In genomic region chr12:54186926-54187623, GRCm38 (mm10) we compare ENCODE assay signal across 12 mouse cellular contexts. TPM values are rescaled to one million over a fixed set of nuclear protein-coding genes. Genes with fewer than 3 reads are reported as not detected.
DNase-seq lines count a peak whose midpoint lies in the region; ATAC-seq and TF ChIP-seq lines count a peak whose summit lies in the region.
"Had no signal": no experiment of that assay in that cellular context is flagged by ENCODE, and none has a peak within 500 bp of the region (broad histone marks: within the 10 kb centered on the region; RNA-seq: fewer than 3 reads in every experiment).

No protein-coding gene starts in this region.

- 46% methylated on average over 14 of the region's 14 CpGs for WGBS in kidney, adult 2 months
- WGBS in embryonic facial prominence, embryonic 10.5 days: 51% methylated on average over 14 of the region's 14 CpGs
- WGBS in limb, embryonic 13.5 days: 42% methylated on average over 14 of the region's 14 CpGs
- 43% methylated on average over 14 of the region's 14 CpGs for WGBS in midbrain, embryonic 16.5 days

- H3K9me3 ChIP-seq in embryonic facial prominence, embryonic 10.5 days: 0 out of 2 replicates have a peak, but pooled peaks cover 3% of the 10 kb centered on the region
- H3K9me3 ChIP-seq in limb, embryonic 13.5 days: no peaks in the 10 kb centered on the region
- H3K9me3 ChIP-seq in midbrain, embryonic 16.5 days (replicated peaks; ENCODE audit: control insufficient read depth, low read length, poor library complexity, severe bottlenecking): no peaks in the 10 kb centered on the region
- H3K9me3 ChIP-seq: forebrain, embryonic 12.5 days had no signal

- peaks cover 11% of the 10 kb centered on the region for H3K4me1 ChIP-seq in kidney, adult 2 months (ENCODE audit: control insufficient read depth, insufficient read depth, low read length)
- H3K4me1 ChIP-seq in embryonic facial prominence, embryonic 10.5 days: peaks cover 47% of the 10 kb centered on the region
- peaks cover 41% of the 10 kb centered on the region for H3K4me1 ChIP-seq in limb, embryonic 13.5 days
- peaks cover 11% of the 10 kb centered on the region for H3K4me1 ChIP-seq in midbrain, embryonic 16.5 days (ENCODE audit: control insufficient read depth, insufficient read depth, low read length)

- DNase-seq in kidney, adult 2 months: peak; percentile 45
- no peak for DNase-seq in kidney, adult 11 months
- no peak for DNase-seq in embryonic facial prominence, embryonic 10.5 days (ENCODE audit: low spot score)
- DNase-seq in urinary bladder, postnatal 4 days (ENCODE audit: low spot score in 2 of 2): no peak
- DNase-seq: cerebellum, adult 11-12 months had no signal

- TF ChIP-seq CTCF in kidney, adult 2 months (conservative IDR thresholded peaks at IDR 0.05; ENCODE audit: insufficient read depth, insufficient read length, low read depth, low read length): no peak
- no peak for TF ChIP-seq CTCF in C2C12 (IDR thresholded peaks at IDR 0.05; ENCODE audit: control insufficient read depth, insufficient read depth, insufficient read length)

- peaks cover 27% of the 10 kb centered on the region for H3K79me3 ChIP-seq in C2C12 (ENCODE audit: low read depth)

- H3ac ChIP-seq in C2C12 (ENCODE audit: control insufficient read depth, insufficient read length, low read depth): peak overlapping the region; percentile 49

- no peaks in the 10 kb centered on the region for H3K36me3 ChIP-seq in kidney, adult 2 months (ENCODE audit: control insufficient read depth, insufficient read depth, low read length)
- peaks cover 15% of the 10 kb centered on the region for H3K36me3 ChIP-seq in C2C12 (ENCODE audit: control insufficient read depth, insufficient read depth)
- peaks cover 9% of the 10 kb centered on the region; the same call in 1 of the 2 replicates for H3K36me3 ChIP-seq in embryonic facial prominence, embryonic 10.5 days (replicated peaks)
- no peaks in the 10 kb centered on the region for H3K36me3 ChIP-seq in limb, embryonic 13.5 days
- no peaks in the 10 kb centered on the region for H3K36me3 ChIP-seq in midbrain, embryonic 16.5 days (ENCODE audit: control insufficient read depth, insufficient read depth, low read length)
- H3K36me3 ChIP-seq: forebrain, embryonic 12.5 days had no signal

- no peak overlapping the region for H3K4me3 ChIP-seq in kidney, adult 2 months (ENCODE audit: insufficient read depth, low read depth, low read length)
- no peak overlapping the region for H3K4me3 ChIP-seq in C2C12 (ENCODE audit: insufficient read depth, poor library complexity, severe bottlenecking)
- H3K4me3 ChIP-seq in embryonic facial prominence, embryonic 10.5 days: no peak overlapping the region
- no peak overlapping the region for H3K4me3 ChIP-seq in limb, embryonic 13.5 days
- H3K4me3 ChIP-seq in midbrain, embryonic 16.5 days (ENCODE audit: low read depth, low read length): no peak overlapping the region
- H3K4me3 ChIP-seq: forebrain, embryonic 12.5 days had no signal

- no peak for ATAC-seq in limb, embryonic 13.5 days (ENCODE audit: low FRiP score, low read depth)
- no peak for ATAC-seq in midbrain, embryonic 16.5 days
- ATAC-seq in cerebellum, adult (ENCODE audit: insufficient number of reproducible peaks, low FRiP score, low TSS enrichment): no peak

- no peaks in the 10 kb centered on the region for H3K27me3 ChIP-seq in kidney, adult 2 months (replicated peaks; ENCODE audit: control insufficient read depth, insufficient read depth, low read length)
- H3K27me3 ChIP-seq in C2C12 (ENCODE audit: control insufficient read depth, insufficient read depth, insufficient read length): no peaks in the 10 kb centered on the region
- H3K27me3 ChIP-seq in embryonic facial prominence, embryonic 10.5 days (replicated peaks; ENCODE audit: low read depth, poor library complexity, severe bottlenecking): 0 out of 2 replicates have a peak, but pooled peaks cover 3% of the 10 kb centered on the region
- peaks cover 3% of the 10 kb centered on the region; the same call in 1 of the 2 replicates for H3K27me3 ChIP-seq in limb, embryonic 13.5 days
- H3K27me3 ChIP-seq in midbrain, embryonic 16.5 days (ENCODE audit: control insufficient read depth, insufficient read depth, low read depth, low read length): no peaks in the 10 kb centered on the region; the same call in 1 of the 2 replicates
- H3K27me3 ChIP-seq: forebrain, embryonic 12.5 days; Patski had no signal

- H3K79me2 ChIP-seq in C2C12 (ENCODE audit: control insufficient read depth, insufficient read depth): peaks cover 63% of the 10 kb centered on the region

- no peak overlapping the region for H3K27ac ChIP-seq in kidney, adult 2 months (ENCODE audit: insufficient read depth, low read depth, low read length)
- peak overlapping the region; percentile 67; the same call in 1 of the 2 replicates for H3K27ac ChIP-seq in embryonic facial prominence, embryonic 10.5 days (replicated peaks)
- peak overlapping the region; percentile 15; the same call in 1 of the 2 replicates for H3K27ac ChIP-seq in limb, embryonic 13.5 days
- no peak overlapping the region for H3K27ac ChIP-seq in midbrain, embryonic 16.5 days (ENCODE audit: low read length)
- H3K27ac ChIP-seq: forebrain, embryonic 12.5 days; liver, embryonic 14.5 days had no signal

- no peak overlapping the region for H3K4me2 ChIP-seq in limb, embryonic 13.5 days (replicated peaks)
- no peak overlapping the region for H3K4me2 ChIP-seq in midbrain, embryonic 16.5 days (ENCODE audit: low read length)
- H3K4me2 ChIP-seq: forebrain, embryonic 12.5 days had no signal

- no peak overlapping the region for H3K9ac ChIP-seq in limb, embryonic 13.5 days
- H3K9ac ChIP-seq in midbrain, embryonic 16.5 days (ENCODE audit: low read depth, low read length): no peak overlapping the region
- H3K9ac ChIP-seq: forebrain, embryonic 12.5 days; liver, embryonic 14.5 days had no signal

- TF ChIP-seq POLR2A in kidney, adult 2 months (IDR thresholded peaks at IDR 0.05; ENCODE audit: low read depth, low read length): no peak

TF ChIP-seq in C2C12, 6 proteins besides CTCF, POLR2A, EP300 and RAD21:
- TF ChIP-seq CEBPB (IDR thresholded peaks at IDR 0.05; ENCODE audit: low read depth) (peak; percentile 45), MAX (IDR thresholded peaks at IDR 0.05) (no peak), FOSL1 (IDR thresholded peaks at IDR 0.05; ENCODE audit: insufficient read depth, low read length, poor library complexity, severe bottlenecking) (no peak), USF1 (IDR thresholded peaks at IDR 0.05; ENCODE audit: low read depth) (no peak), MYOG (IDR thresholded peaks at IDR 0.05; ENCODE audit: control insufficient read depth, extremely low read depth, insufficient read length) (no peak), MYOD1 (IDR thresholded peaks at IDR 0.05; ENCODE audit: control insufficient read depth, insufficient read length, low read depth) (peak; percentile 92)

RNA-seq across cellular contexts. Expression of gene Egln3, which starts 16.6 kb away (rescaled TPM):
- 6.5 and 7.0 TPM in 2 replicates for polyA plus RNA-seq in kidney, adult 2 months (2012; rRNA removed)
- 46.5 TPM for polyA plus RNA-seq in C2C12 (2012; fragmentation: generic; extraction: Trizol)
- polyA plus RNA-seq in embryonic facial prominence, embryonic 10.5 days (2016; fragmentation: Nextera tagmentation; extraction: Ambion mirVana): 4.7 and 5.5 TPM in 2 replicates
- polyA plus RNA-seq in limb, embryonic 13.5 days (2015; fragmentation: Nextera tagmentation; extraction: Ambion mirVana): 3.9 and 5.4 TPM in 2 replicates
- polyA plus RNA-seq in midbrain, embryonic 16.5 days (2015; fragmentation: Nextera tagmentation; extraction: Ambion mirVana): 3.4 and 5.7 TPM in 2 replicates

Comparison
In these comparisons a context has a peak if more than half of its experiments do, and no peak if none do; other contexts are left out.
1. H3K27ac ChIP-seq: peak in embryonic facial prominence, embryonic 10.5 days (single experiment) and limb, embryonic 13.5 days (single experiment); none in kidney, adult 2 months (single experiment) and midbrain, embryonic 16.5 days (single experiment).